Mouse (Mus musculus) liver, embryonic 14.5 days (tissue): Measurements from ENCODE around the gene Frmd4a.

Experiments
- CTCF ChIP-seq: IDR thresholded peaks from 2 replicates; pipeline ENCODE4 v1.5.1; 2016; ENCODE audit warnings: antibody characterized with exemption, low read depth, control low read depth
- EP300 ChIP-seq: IDR thresholded peaks from 2 replicates; pipeline ENCODE4 v1.6.1; 2016; ENCODE audit warnings: antibody characterized with exemption, low read depth

DNA sequence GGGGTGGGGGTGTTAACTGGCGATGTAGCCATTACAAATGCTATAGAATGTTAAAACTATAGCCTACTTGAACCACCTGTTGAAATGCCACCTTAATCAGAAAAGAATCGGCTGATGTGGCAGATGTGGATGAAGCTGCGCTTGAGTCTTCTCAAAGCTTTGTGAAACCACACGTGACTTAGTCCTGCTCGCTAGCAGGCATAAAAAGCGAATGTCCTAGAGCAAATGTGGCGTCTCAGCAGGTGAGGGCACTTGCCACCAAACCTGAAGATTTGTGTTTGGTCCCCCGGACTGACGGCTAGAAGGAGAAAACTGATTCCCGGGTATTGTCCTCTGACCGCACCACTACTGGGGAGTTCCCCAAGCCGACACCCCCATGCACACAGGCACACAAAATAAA lies 282.1 kb downstream of the Frmd4a start:
- TF ChIP-seq EP300 (no peak), CTCF (no peak)
